Mouse (Mus musculus) midbrain, postnatal 0 days (tissue): ENCODE measurements at regions not wholly inside any gene's neighbourhood (a gene's known extent, or its start where the extent isn't known, plus 50 kb on each side); places are given as distances from the start of the nearest gene placed in this dataset.

Source experiments
- ATAC-seq: fragments of 200-750 bp; cut with Nextera tagmentation; 2 replicates; pipeline ENCODE4 v1.8.0; 2017; ENCODE audit warnings: moderate number of reproducible peaks, mild to moderate bottlenecking, moderate TSS enrichment, moderate library complexity; ENCODE audit not compliant: low FRiP score
- DNase-seq: peaks from one replicate; pipeline ENCODE4 v3.0.0-alpha.2; 2015; ENCODE audit warnings: low spot score
- H3K27ac ChIP-seq: fragments of 300-500 bp; sonication (generic); 2 replicates; pipeline ENCODE4 v1.5.1; 2014; ENCODE audit warnings: low read depth, mild to moderate bottlenecking, low read length, mixed read lengths
- H3K27me3 ChIP-seq: fragments of 300-500 bp; sonication (generic); 2 replicates; pipeline ENCODE4 v1.6.1; 2014; ENCODE audit warnings: low read length, control low read depth, mixed read lengths; ENCODE audit not compliant: insufficient read depth
- H3K36me3 ChIP-seq: fragments of 300-500 bp; sonication (generic); 2 replicates; pipeline ENCODE4 v1.6.1; 2014; ENCODE audit warnings: low read length, control low read depth, mixed read lengths; ENCODE audit not compliant: insufficient read depth
- H3K4me1 ChIP-seq: fragments of 300-500 bp; sonication (generic); 2 replicates; pipeline ENCODE4 v1.6.1; 2014; ENCODE audit warnings: mild to moderate bottlenecking, control low read depth, antibody characterized with exemption, low read length, mixed read lengths; ENCODE audit not compliant: insufficient read depth
- H3K4me2 ChIP-seq: fragments of 300-500 bp; sonication (generic); 2 replicates; pipeline ENCODE4 v1.6.1; 2014; ENCODE audit warnings: low read depth, mild to moderate bottlenecking, low read length, mixed read lengths; ENCODE audit not compliant: poor library complexity, severe bottlenecking
- H3K4me3 ChIP-seq: fragments of 300-500 bp; sonication (generic); 2 replicates; pipeline ENCODE4 v1.5.1; 2014; ENCODE audit warnings: low read depth, mild to moderate bottlenecking, low read length, moderate library complexity
- H3K9ac ChIP-seq: fragments of 300-500 bp; sonication (generic); replicated peaks from 2 replicates; pipeline ENCODE4 v1.6.1; 2014; ENCODE audit warnings: mild to moderate bottlenecking, low read length, moderate library complexity, mixed read lengths; ENCODE audit not compliant: poor library complexity, severe bottlenecking
- H3K9me3 ChIP-seq: fragments of 300-500 bp; sonication (generic); 2 replicates; pipeline ENCODE4 v1.6.1; 2016; ENCODE audit warnings: low read length, control low read depth
- CTCF ChIP-seq: IDR thresholded peaks from 2 replicates; pipeline ENCODE4 v1.5.1; 2016; ENCODE audit warnings: antibody characterized with exemption, mild to moderate bottlenecking
- WGBS: fragments of 180-500 bp; shearing (Covaris S2); extraction: QIAGEN DNeasy Blood & Tissue Kit; methylation state at CpG from one replicate; pipeline ENCODE4 v1.1.7; 2014; 5-methylcytosine and 5-hydroxymethylcytosine counted together

GRCm38 (mm10) chr15:19162119-19162888, 343.6 kb downstream of the Cdh10 start:
- H3K9me3 ChIP-seq = no peaks in the 10 kb centered on the region
- no peaks in the 10 kb centered on the region for H3K27me3 ChIP-seq
- DNase-seq (peak; percentile 95), ATAC-seq (peak; percentile 97)
- no peaks in the 10 kb centered on the region for H3K4me1 ChIP-seq
- no peaks in the 10 kb centered on the region for H3K36me3 ChIP-seq
- TF ChIP-seq CTCF = no peak
- H3K9ac ChIP-seq = no peak overlapping the region
- H3K4me2 ChIP-seq = no peak overlapping the region
- H3K4me3 ChIP-seq = no peak overlapping the region
- H3K27ac ChIP-seq = no peak overlapping the region
- WGBS = 64% methylated on average over 6 of the region's 6 CpGs

GRCm38 (mm10) chr15:19175470-19175869, 356.7 kb downstream of the Cdh10 start:
- no peak for DNase-seq
- H3K27ac ChIP-seq = no peak overlapping the region
- no peaks in the 10 kb centered on the region for H3K4me1 ChIP-seq
- WGBS = 80% methylated on average over 4 of the region's 4 CpGs
- no peaks in the 10 kb centered on the region for H3K36me3 ChIP-seq
- no peaks in the 10 kb centered on the region for H3K27me3 ChIP-seq
- no peak for ATAC-seq
- no peak overlapping the region for H3K4me2 ChIP-seq
- no peak for TF ChIP-seq CTCF
- H3K4me3 ChIP-seq = no peak overlapping the region
- H3K9ac ChIP-seq = no peak overlapping the region
- H3K9me3 ChIP-seq = no peaks in the 10 kb centered on the region
